Mouse (Mus musculus): Measurements from ENCODE around the gene Ankrd27. TPM values are rescaled to one million over a fixed set of nuclear protein-coding genes. Genes with fewer than 3 reads are reported as not detected.

The Ankrd27 gene
- polyA plus RNA-seq (2014; fragmentation: Nextera tagmentation; extraction: Ambion mirVana) = 35.6 and 37.8 TPM in 2 replicates

- H3K4me1 ChIP-seq (ENCODE audit: control insufficient read depth, insufficient read depth, low read length) = peaks cover 20% of the 10 kb centered on the region
- peak within 1 kb of the TSS; percentile 62 for H3K9ac ChIP-seq (replicated peaks; ENCODE audit: low read depth, low read length)
- peak within 1 kb of the TSS; percentile 91 for H3K4me3 ChIP-seq (ENCODE audit: low read depth, low read length)
- no peaks in the 10 kb centered on the region for H3K9me3 ChIP-seq (ENCODE audit: control insufficient read depth, low read depth, low read length)
- ATAC-seq (ENCODE audit: insufficient number of reproducible peaks, insufficient read depth, low FRiP score, low read depth) = peak; percentile 97
- peak within 1 kb of the TSS; percentile 33; the same call in 1 of the 2 replicates for H3K27ac ChIP-seq (ENCODE audit: low read length)
- under 1% methylated on average over 49 of the region's 49 CpGs for WGBS
- H3K36me3 ChIP-seq (ENCODE audit: control insufficient read depth, insufficient read depth, low read length) = no peaks in the 10 kb centered on the region
- H3K27me3 ChIP-seq (ENCODE audit: control insufficient read depth, insufficient read depth, low read length) = peaks cover 12% of the 10 kb centered on the region
- H3K4me2 ChIP-seq (replicated peaks; ENCODE audit: low read depth, low read length) = peak within 1 kb of the TSS; percentile 100
Measured at GRCm38 (mm10) chr7:35586055-35586905, at the start of gene Ankrd27. Gene Ankrd27, plus strand, starts transcription at chr7:35586244.

DNA sequence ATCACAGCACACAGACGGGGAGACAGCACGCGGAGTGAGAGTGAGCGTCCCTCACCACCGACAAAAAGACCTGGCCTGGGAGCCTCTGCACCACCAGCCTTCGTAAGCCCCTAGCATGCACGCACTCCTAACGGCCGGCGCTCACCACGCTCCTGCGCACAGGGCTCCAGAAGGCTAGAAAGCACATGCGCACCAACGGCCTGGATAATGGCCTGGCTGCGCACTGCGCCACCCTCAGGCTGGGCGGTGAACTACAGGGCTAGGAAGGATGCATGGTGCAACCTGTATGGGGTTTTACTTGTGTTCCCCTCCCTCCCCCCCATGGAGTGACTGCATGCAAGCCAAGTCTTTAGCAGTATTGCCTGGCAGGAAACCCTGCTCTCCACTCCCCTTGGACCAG is 48.5 kb upstream of the Ankrd27 start, which contains the start of gene Tdrd12:
Gene Tdrd12 (minus strand): TSS at position 184 of the 400 bp plus-strand sequence.
- no peak within 1 kb of the TSS for H3K27ac ChIP-seq (ENCODE audit: low read length)
- no peak within 1 kb of the TSS for H3K4me3 ChIP-seq (ENCODE audit: low read depth, low read length)
- no peak for ATAC-seq (ENCODE audit: insufficient number of reproducible peaks, insufficient read depth, low FRiP score, low read depth)
- H3K9me3 ChIP-seq (ENCODE audit: control insufficient read depth, low read depth, low read length) = no peaks in the 10 kb centered on the region
- H3K4me1 ChIP-seq (ENCODE audit: control insufficient read depth, insufficient read depth, low read length) = no peaks in the 10 kb centered on the region
- no peaks in the 10 kb centered on the region for H3K36me3 ChIP-seq (ENCODE audit: control insufficient read depth, insufficient read depth, low read length)
- no peak within 1 kb of the TSS for H3K4me2 ChIP-seq (replicated peaks; ENCODE audit: low read depth, low read length)
- H3K9ac ChIP-seq (replicated peaks; ENCODE audit: low read depth, low read length) = no peak within 1 kb of the TSS
- no peaks in the 10 kb centered on the region for H3K27me3 ChIP-seq (ENCODE audit: control insufficient read depth, insufficient read depth, low read length)
- 88% methylated on average over 17 of the region's 17 CpGs for WGBS

DNA sequence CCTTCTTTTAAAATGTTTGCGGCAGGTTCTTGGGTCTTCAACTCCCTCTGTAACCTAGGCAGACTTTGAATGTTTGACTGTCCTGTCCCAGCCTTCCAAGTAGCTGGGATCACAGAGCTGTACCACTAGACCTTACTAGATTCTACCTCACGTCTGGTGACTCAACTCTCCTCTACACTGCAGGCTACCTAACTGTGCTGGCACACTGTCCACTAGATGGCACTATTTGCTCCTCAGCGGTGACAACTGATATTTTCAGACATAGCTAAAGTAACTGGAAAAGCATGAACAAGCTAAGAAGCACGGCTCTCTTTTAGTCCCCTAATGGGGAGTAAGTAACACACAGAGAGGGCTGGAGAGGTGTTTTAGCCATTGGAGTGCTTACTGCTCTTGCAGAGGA is 40.2 kb upstream of the Ankrd27 start:
- H3K9me3 ChIP-seq (ENCODE audit: control insufficient read depth, low read depth, low read length) = no peaks in the 10 kb centered on the region
- no peak overlapping the region for H3K4me3 ChIP-seq (ENCODE audit: low read depth, low read length)
- 34% methylated on average over 4 of the region's 4 CpGs for WGBS
- no peaks in the 10 kb centered on the region for H3K4me1 ChIP-seq (ENCODE audit: control insufficient read depth, insufficient read depth, low read length)
- peaks cover 23% of the 10 kb centered on the region for H3K36me3 ChIP-seq (ENCODE audit: control insufficient read depth, insufficient read depth, low read length)
- ATAC-seq (ENCODE audit: insufficient number of reproducible peaks, insufficient read depth, low FRiP score, low read depth) = no peak
- no peak overlapping the region for H3K27ac ChIP-seq (ENCODE audit: low read length)
- no peak overlapping the region for H3K9ac ChIP-seq (replicated peaks; ENCODE audit: low read depth, low read length)
- no peaks in the 10 kb centered on the region for H3K27me3 ChIP-seq (ENCODE audit: control insufficient read depth, insufficient read depth, low read length)
- H3K4me2 ChIP-seq (replicated peaks; ENCODE audit: low read depth, low read length) = no peak overlapping the region

- H3K4me1 ChIP-seq (ENCODE audit: control insufficient read depth, insufficient read depth, low read length) = peaks cover 3% of the 10 kb centered on the region; the same call in 1 of the 2 replicates
- WGBS = 58% methylated on average over 10 of the region's 10 CpGs
- H3K4me3 ChIP-seq (ENCODE audit: low read depth, low read length) = peak overlapping the region; percentile 72
- no peaks in the 10 kb centered on the region for H3K9me3 ChIP-seq (ENCODE audit: control insufficient read depth, low read depth, low read length)
- no peak overlapping the region for H3K9ac ChIP-seq (replicated peaks; ENCODE audit: low read depth, low read length)
- H3K27ac ChIP-seq (ENCODE audit: low read length) = no peak overlapping the region
- no peak for ATAC-seq (ENCODE audit: insufficient number of reproducible peaks, insufficient read depth, low FRiP score, low read depth)
- H3K36me3 ChIP-seq (ENCODE audit: control insufficient read depth, insufficient read depth, low read length) = peaks cover 10% of the 10 kb centered on the region
- no peaks in the 10 kb centered on the region for H3K27me3 ChIP-seq (ENCODE audit: control insufficient read depth, insufficient read depth, low read length)
- peak overlapping the region; percentile 95 for H3K4me2 ChIP-seq (replicated peaks; ENCODE audit: low read depth, low read length)
Measured at GRCm38 (mm10) chr7:35553751-35554604, 32.1 kb upstream of the Ankrd27 start.

DNA sequence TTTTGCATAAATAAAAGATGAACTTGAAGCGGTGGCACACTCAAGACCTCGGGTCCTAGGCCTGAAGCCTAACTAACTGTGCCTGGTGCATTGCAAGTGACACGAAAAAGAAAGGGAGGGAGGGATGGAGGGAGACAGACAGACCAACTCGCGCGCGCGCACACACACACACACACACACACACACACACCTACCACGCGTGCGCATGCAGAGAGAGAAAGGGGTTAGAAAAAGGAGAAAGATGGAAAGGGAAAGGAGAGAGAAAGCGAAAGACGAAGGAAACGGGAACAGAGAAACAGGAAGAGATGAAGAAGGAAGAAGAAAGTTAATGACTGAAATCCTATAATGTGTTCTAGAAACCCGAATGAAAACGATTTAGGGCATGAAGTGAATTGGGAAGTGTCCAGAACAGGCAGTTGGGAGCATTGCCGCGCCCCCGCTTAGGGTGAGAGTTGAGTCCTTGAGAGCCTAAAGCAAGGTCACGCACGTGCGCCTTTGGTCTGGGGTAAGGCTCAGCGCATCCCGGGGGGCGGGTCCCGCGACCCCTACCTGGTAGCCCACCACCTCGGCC is 31.4 kb upstream of the Ankrd27 start:
- H3K4me2 ChIP-seq (replicated peaks; ENCODE audit: low read depth, low read length) = peak overlapping the region; percentile 95
- H3K27me3 ChIP-seq (ENCODE audit: control insufficient read depth, insufficient read depth, low read length) = no peaks in the 10 kb centered on the region
- peaks cover 6% of the 10 kb centered on the region for H3K36me3 ChIP-seq (ENCODE audit: control insufficient read depth, insufficient read depth, low read length)
- peak overlapping the region; percentile 88 for H3K9ac ChIP-seq (replicated peaks; ENCODE audit: low read depth, low read length)
- H3K9me3 ChIP-seq (ENCODE audit: control insufficient read depth, low read depth, low read length) = no peaks in the 10 kb centered on the region
- H3K4me3 ChIP-seq (ENCODE audit: low read depth, low read length) = peak overlapping the region; percentile 72
- ATAC-seq (ENCODE audit: insufficient number of reproducible peaks, insufficient read depth, low FRiP score, low read depth) = peak; percentile 21; the same call in 1 of the 2 replicates
- H3K27ac ChIP-seq (ENCODE audit: low read length) = peak overlapping the region; percentile 98
- peaks cover 3% of the 10 kb centered on the region; the same call in 1 of the 2 replicates for H3K4me1 ChIP-seq (ENCODE audit: control insufficient read depth, insufficient read depth, low read length)
- WGBS = 4% methylated on average over 28 of the region's 28 CpGs

DNA sequence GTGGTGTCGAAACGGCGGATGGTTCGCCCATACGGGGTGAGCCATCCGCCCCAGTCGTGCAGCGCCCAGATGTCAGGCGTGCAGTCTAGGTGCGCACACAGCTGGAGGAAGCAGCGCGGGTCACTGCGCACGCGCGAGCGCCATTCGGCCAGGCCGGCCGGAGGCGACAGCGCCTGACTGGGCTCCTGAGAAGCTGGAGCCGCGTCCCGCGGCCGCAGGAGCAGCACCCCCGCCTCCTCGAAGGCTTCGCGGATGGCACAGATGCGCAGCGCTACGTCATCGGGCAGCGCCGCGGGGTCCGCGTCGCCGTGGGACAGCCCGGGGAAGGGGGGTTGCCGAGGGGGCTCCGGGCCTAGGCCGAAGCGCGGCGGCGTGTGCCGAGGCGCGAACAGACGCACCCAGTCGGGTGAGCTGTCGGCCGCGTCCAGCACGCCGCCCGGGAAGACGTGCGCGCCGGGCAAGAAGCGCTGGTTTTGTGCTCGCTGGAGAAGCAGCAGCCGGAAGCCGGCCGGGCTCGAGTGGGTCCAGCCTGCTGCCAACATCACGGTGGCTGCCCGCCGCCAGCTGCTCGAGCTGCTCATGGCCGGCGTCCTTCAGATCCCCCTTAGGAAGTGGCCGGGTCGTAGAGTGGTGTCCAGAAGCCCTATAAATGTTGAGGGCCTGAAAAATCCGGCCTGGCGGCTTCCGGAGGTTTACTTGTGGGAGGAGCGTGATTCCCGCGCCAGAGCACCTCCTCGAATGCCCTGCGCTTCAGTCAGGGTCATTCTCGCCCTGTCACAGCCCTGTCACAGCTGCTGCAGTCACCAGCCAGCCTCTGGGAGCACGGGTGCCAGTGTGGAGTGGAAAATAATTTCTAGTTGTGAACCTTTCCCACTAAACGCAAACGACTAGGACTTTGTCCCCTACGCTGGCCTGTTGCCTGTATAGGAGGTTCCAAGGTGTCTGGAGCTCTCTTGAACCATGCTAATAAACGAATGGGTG is 30.5 kb upstream of the Ankrd27 start:
- Histone ChIP-seq H3K36me3 (ENCODE audit: control insufficient read depth, insufficient read depth, low read length) (peaks cover 3% of the 10 kb centered on the region), H3K27me3 (ENCODE audit: control insufficient read depth, insufficient read depth, low read length) (no peaks in the 10 kb centered on the region), H3K4me2 (replicated peaks; ENCODE audit: low read depth, low read length) (peak overlapping the region; percentile 95), H3K9ac (replicated peaks; ENCODE audit: low read depth, low read length) (peak overlapping the region; percentile 88), H3K4me3 (ENCODE audit: low read depth, low read length) (peak overlapping the region; percentile 72), H3K9me3 (ENCODE audit: control insufficient read depth, low read depth, low read length) (no peaks in the 10 kb centered on the region), H3K27ac (ENCODE audit: low read length) (peak overlapping the region; percentile 98), H3K4me1 (ENCODE audit: control insufficient read depth, insufficient read depth, low read length) (peaks cover 3% of the 10 kb centered on the region; the same call in 1 of the 2 replicates)
- peak; percentile 93 for ATAC-seq (ENCODE audit: insufficient number of reproducible peaks, insufficient read depth, low FRiP score, low read depth)
- 1% methylated on average over 88 of the region's 93 CpGs for WGBS

DNA sequence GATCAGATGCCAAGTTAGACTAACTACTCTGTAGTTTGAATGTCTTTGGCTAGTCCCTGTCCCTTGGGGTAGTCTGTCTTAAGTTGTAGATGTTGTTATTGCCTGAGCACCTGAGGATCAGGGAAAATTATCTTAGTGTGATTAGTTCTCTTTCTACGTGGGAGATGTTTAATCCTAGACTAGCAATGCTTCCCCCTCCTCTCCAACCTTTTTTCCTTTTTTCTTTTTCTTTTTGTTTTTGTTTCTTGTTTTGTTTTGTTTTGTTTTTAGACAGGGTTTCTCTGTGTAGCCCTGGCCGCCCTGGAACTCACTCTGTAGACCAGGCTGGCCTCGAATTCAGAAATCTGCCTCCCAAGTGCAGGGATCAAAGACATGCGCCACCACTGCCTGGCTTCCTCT is 29.8 kb upstream of the Ankrd27 start, which contains the start of gene Nudt19:
Gene Nudt19 (minus strand): TSS at position 100 of the 399 bp plus-strand sequence.
- H3K4me2 ChIP-seq (replicated peaks; ENCODE audit: low read depth, low read length) = peak within 1 kb of the TSS; percentile 95
- H3K4me3 ChIP-seq (ENCODE audit: low read depth, low read length) = peak within 1 kb of the TSS; percentile 72
- no peaks in the 10 kb centered on the region for H3K9me3 ChIP-seq (ENCODE audit: control insufficient read depth, low read depth, low read length)
- H3K27me3 ChIP-seq (ENCODE audit: control insufficient read depth, insufficient read depth, low read length) = no peaks in the 10 kb centered on the region
- peak within 1 kb of the TSS; percentile 88 for H3K9ac ChIP-seq (replicated peaks; ENCODE audit: low read depth, low read length)
- H3K36me3 ChIP-seq (ENCODE audit: control insufficient read depth, insufficient read depth, low read length) = no peaks in the 10 kb centered on the region
- WGBS = 58% methylated on average over 4 of the region's 4 CpGs
- ATAC-seq (ENCODE audit: insufficient number of reproducible peaks, insufficient read depth, low FRiP score, low read depth) = no peak
- peak within 1 kb of the TSS; percentile 98 for H3K27ac ChIP-seq (ENCODE audit: low read length)
- H3K4me1 ChIP-seq (ENCODE audit: control insufficient read depth, insufficient read depth, low read length) = peaks cover 3% of the 10 kb centered on the region; the same call in 1 of the 2 replicates

Data from stomach, embryonic 14.5 days (tissue).